Mouse (Mus musculus) large intestine, adult 2 months (tissue): ENCODE measurements around the gene Mtus2. TPM values are rescaled to one million over a fixed set of nuclear protein-coding genes. Genes with fewer than 3 reads are reported as not detected.
A peak's percentile ranks its signal among the peaks of the same experiment; 100 is the strongest.
"Not testable (repeated sequence)": the region's sequence is repeated elsewhere in the genome, so short reads cannot be mapped to it uniquely, and the experiment has no call there.

Experiments used
- DNase-seq: peaks from one replicate; pipeline ENCODE4 v3.0.0-alpha.2; 2012; ENCODE audit warnings: low read depth, low spot score
- WGBS: fragments of 180-500 bp; shearing (Covaris S2); methylation state at CpG from one replicate; pipeline ENCODE4 v1.1.7; 2018; 5-methylcytosine and 5-hydroxymethylcytosine counted together
- polyA plus RNA-seq: library from polyadenylated mRNA; depleted of rRNA; stranded (reverse); fragments of >200 nt; gene quantifications from 2 replicates; pipeline ENCODE4 v1.2.3, GENCODE M21; 2012

Gene Mtus2
- polyA plus RNA-seq, 1 experiment = 2.2 TPM

GRCm38 (mm10) chr5:148160529-148161154 lies 203.5 kb downstream of the Mtus2 start:
- no peak for DNase-seq
- 25% methylated on average over 17 of the region's 17 CpGs for WGBS

GRCm38 (mm10) chr5:148165111-148165510 lies 208.0 kb downstream of the Mtus2 start:
- 83% methylated on average over 1 of the region's 1 CpGs for WGBS
- no peak for DNase-seq

- 71% methylated on average over 4 of the region's 4 CpGs for WGBS
- DNase-seq = no peak
Observed at GRCm38 (mm10) chr5:148175091-148175490, 218.0 kb downstream of the Mtus2 start.

- DNase-seq = no peak
- 82% methylated on average over 4 of the region's 4 CpGs for WGBS
Observed at GRCm38 (mm10) chr5:148175742-148176426, 218.8 kb downstream of the Mtus2 start.

- not testable (repeated sequence) for DNase-seq
- WGBS = 83% methylated on average over 8 of the region's 8 CpGs
Observed at GRCm38 (mm10) chr5:148176539-148176938, 219.4 kb downstream of the Mtus2 start.

- no peak for DNase-seq
- WGBS = 78% methylated on average over 7 of the region's 7 CpGs
Observed at GRCm38 (mm10) chr5:148179231-148179630, 222.1 kb downstream of the Mtus2 start.

- peak; percentile 6 for DNase-seq
- WGBS = 21% methylated on average over 13 of the region's 13 CpGs
Observed at GRCm38 (mm10) chr5:148180590-148181307, 223.6 kb downstream of the Mtus2 start.

- 53% methylated on average over 4 of the region's 4 CpGs for WGBS
- no peak for DNase-seq
Observed at GRCm38 (mm10) chr5:148181308-148181630, 224.1 kb downstream of the Mtus2 start.

- 64% methylated on average over 6 of the region's 6 CpGs for WGBS
- DNase-seq = no peak
Observed at GRCm38 (mm10) chr5:148181901-148182300, 224.8 kb downstream of the Mtus2 start.

- WGBS = 82% methylated on average over 1 of the region's 1 CpGs
- no peak for DNase-seq
Observed at GRCm38 (mm10) chr5:148185898-148186297, 228.8 kb downstream of the Mtus2 start.

GRCm38 (mm10) chr5:148191416-148191815 lies 234.3 kb downstream of the Mtus2 start:
- WGBS = 37% methylated on average over 4 of the region's 4 CpGs

GRCm38 (mm10) chr5:148211831-148212230 lies 254.7 kb downstream of the Mtus2 start:
- DNase-seq = no peak
- WGBS = 95% methylated on average over 4 of the region's 4 CpGs

More at GRCm38 (mm10) chr5:148191416-148191815, 234.3 kb downstream of the Mtus2 start:
- DNase-seq = no peak

GRCm38 (mm10) chr5:148216786-148217185 lies 259.7 kb downstream of the Mtus2 start:
- 84% methylated on average over 8 of the region's 8 CpGs for WGBS
- no peak for DNase-seq

GRCm38 (mm10) chr5:148222898-148223297 lies 265.8 kb downstream of the Mtus2 start:
- DNase-seq = no peak
- 89% methylated on average over 5 of the region's 5 CpGs for WGBS

GRCm38 (mm10) chr5:148224004-148224403 lies 266.9 kb downstream of the Mtus2 start:
- 91% methylated on average over 16 of the region's 16 CpGs for WGBS
- no peak for DNase-seq

GRCm38 (mm10) chr5:148233714-148234113 lies 276.6 kb downstream of the Mtus2 start:
- DNase-seq = no peak
- WGBS = 67% methylated on average over 18 of the region's 18 CpGs

- 60% methylated on average over 9 of the region's 9 CpGs for WGBS
- no peak for DNase-seq
Observed at GRCm38 (mm10) chr5:148236616-148237015, 279.5 kb downstream of the Mtus2 start.

- no peak for DNase-seq
Observed at GRCm38 (mm10) chr5:148239067-148239466, 281.9 kb downstream of the Mtus2 start.

- WGBS = 45% methylated on average over 2 of the region's 2 CpGs
- no peak for DNase-seq
Observed at GRCm38 (mm10) chr5:148239757-148240156, 282.6 kb downstream of the Mtus2 start.

GRCm38 (mm10) chr5:148241932-148242331 lies 284.8 kb downstream of the Mtus2 start:
- 6% methylated on average over 7 of the region's 7 CpGs for WGBS

GRCm38 (mm10) chr5:148244471-148244870 lies 287.4 kb downstream of the Mtus2 start:
- WGBS = 38% methylated on average over 1 of the region's 1 CpGs
- DNase-seq = no peak

More at GRCm38 (mm10) chr5:148241932-148242331, 284.8 kb downstream of the Mtus2 start:
- DNase-seq = peak; percentile 32
